Mouse (Mus musculus): Measurements from ENCODE around the gene Pabpc4. TPM values are rescaled to one million over a fixed set of nuclear protein-coding genes. Genes with fewer than 3 reads are reported as not detected.
"Not testable (repeated sequence)": the region's sequence is repeated elsewhere in the genome, so short reads cannot be mapped to it uniquely, and the experiment has no call there.

The Pabpc4 gene
- polyA plus RNA-seq, 1 experiment from 2014 or later: 47.1 TPM

GRCm38 (mm10) chr4:123271063-123271462 is 8.9 kb downstream of the Pabpc4 start:
- H3K9me3 ChIP-seq (ENCODE audit: control insufficient read depth, low read length): no peaks in the 10 kb centered on the region
- no peak overlapping the region for H3K4me3 ChIP-seq (ENCODE audit: low read depth, low read length)
- no peaks in the 10 kb centered on the region for H3K36me3 ChIP-seq (ENCODE audit: control insufficient read depth, insufficient read depth, low read length)
- no peak overlapping the region for H3K9ac ChIP-seq (ENCODE audit: low read depth, low read length)
- DNase-seq (ENCODE audit: low spot score) (no peak), ATAC-seq (ENCODE audit: low FRiP score) (no peak)
- 84% methylated on average over 3 of the region's 3 CpGs for WGBS
- H3K4me1 ChIP-seq (replicated peaks; ENCODE audit: control insufficient read depth, insufficient read depth, low read length): no peaks in the 10 kb centered on the region
- no peaks in the 10 kb centered on the region for H3K27me3 ChIP-seq (ENCODE audit: control insufficient read depth, insufficient read depth, low read length)
- no peak overlapping the region for H3K27ac ChIP-seq (ENCODE audit: low read depth, low read length)
- H3K4me2 ChIP-seq (replicated peaks; ENCODE audit: low read depth, low read length): no peak overlapping the region

DNA sequence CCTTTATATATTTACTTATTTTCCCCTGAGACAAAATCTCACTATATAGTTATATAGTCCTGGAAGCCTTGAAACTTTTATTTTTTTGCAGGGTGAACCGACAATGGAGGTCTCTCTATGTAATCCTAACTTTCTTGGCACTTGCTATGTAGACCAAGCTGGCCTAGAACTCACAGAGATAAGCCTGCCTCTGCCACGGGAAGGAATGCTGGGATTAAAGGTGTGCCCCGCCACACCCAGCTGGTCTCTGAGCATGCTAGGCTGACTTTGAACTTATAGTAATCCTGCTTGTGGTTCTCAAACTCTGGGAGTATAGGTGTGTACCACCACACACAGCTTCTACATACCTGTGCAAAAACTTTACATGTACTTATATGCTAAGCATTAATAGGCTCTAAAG is 18.0 kb downstream of the Pabpc4 start:
- 81% methylated on average over 3 of the region's 3 CpGs for WGBS

DNA sequence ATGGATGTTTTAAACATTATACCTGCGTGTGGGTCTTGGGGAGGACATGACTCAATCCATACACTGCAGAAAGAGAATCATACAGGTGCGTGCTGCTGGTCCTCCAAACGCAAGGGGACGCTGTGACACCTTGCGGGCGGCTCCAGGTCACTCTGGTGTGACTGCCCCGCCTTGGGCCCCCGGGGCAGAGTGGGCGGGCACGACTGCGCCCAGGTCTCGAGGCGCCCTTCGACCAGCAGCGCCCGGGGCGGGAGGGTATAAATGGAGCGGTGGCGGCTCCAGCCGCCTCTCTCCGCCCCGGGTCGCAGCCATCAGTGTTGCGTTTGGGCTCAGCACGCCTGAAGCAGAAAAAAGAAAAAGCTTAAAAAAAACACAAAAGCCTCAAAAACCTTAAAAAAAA is 20.3 kb downstream of the Pabpc4 start:
- Histone ChIP-seq H3K27ac (ENCODE audit: low read depth, low read length) (no peak overlapping the region), H3K4me3 (ENCODE audit: low read depth, low read length) (peak overlapping the region; percentile 50), H3K4me2 (replicated peaks; ENCODE audit: low read depth, low read length) (peak overlapping the region; percentile 78), H3K9me3 (ENCODE audit: control insufficient read depth, low read length) (no peaks in the 10 kb centered on the region), H3K9ac (ENCODE audit: low read depth, low read length) (peak overlapping the region; percentile 40; the same call in 1 of the 2 replicates), H3K27me3 (ENCODE audit: control insufficient read depth, insufficient read depth, low read length) (no peaks in the 10 kb centered on the region), H3K4me1 (replicated peaks; ENCODE audit: control insufficient read depth, insufficient read depth, low read length) (peaks cover 12% of the 10 kb centered on the region), H3K36me3 (ENCODE audit: control insufficient read depth, insufficient read depth, low read length) (no peaks in the 10 kb centered on the region)
- peak; percentile 94 for ATAC-seq (ENCODE audit: low FRiP score)
- under 1% methylated on average over 25 of the region's 25 CpGs for WGBS
- peak; percentile 92 for DNase-seq (ENCODE audit: low spot score)

More for the DNA sequence above, 18.0 kb downstream of the Pabpc4 start:
- Histone ChIP-seq H3K4me3 (ENCODE audit: low read depth, low read length) (no peak overlapping the region), H3K9me3 (ENCODE audit: control insufficient read depth, low read length) (no peaks in the 10 kb centered on the region), H3K36me3 (ENCODE audit: control insufficient read depth, insufficient read depth, low read length) (no peaks in the 10 kb centered on the region), H3K27ac (ENCODE audit: low read depth, low read length) (no peak overlapping the region), H3K4me1 (replicated peaks; ENCODE audit: control insufficient read depth, insufficient read depth, low read length) (peaks cover 10% of the 10 kb centered on the region), H3K27me3 (ENCODE audit: control insufficient read depth, insufficient read depth, low read length) (no peaks in the 10 kb centered on the region), H3K4me2 (replicated peaks; ENCODE audit: low read depth, low read length) (no peak overlapping the region), H3K9ac (ENCODE audit: low read depth, low read length) (no peak overlapping the region)
- ATAC-seq (ENCODE audit: low FRiP score): no peak
- DNase-seq (ENCODE audit: low spot score): no peak

GRCm38 (mm10) chr4:123282915-123283674 is 20.9 kb downstream of the Pabpc4 start:
- peak; percentile 36 for DNase-seq (ENCODE audit: low spot score)
- Histone ChIP-seq H3K4me2 (replicated peaks; ENCODE audit: low read depth, low read length) (peak overlapping the region; percentile 78), H3K4me3 (ENCODE audit: low read depth, low read length) (peak overlapping the region; percentile 50), H3K9ac (ENCODE audit: low read depth, low read length) (peak overlapping the region; percentile 40; the same call in 1 of the 2 replicates), H3K4me1 (replicated peaks; ENCODE audit: control insufficient read depth, insufficient read depth, low read length) (peaks cover 12% of the 10 kb centered on the region)
- not testable (repeated sequence) for H3K36me3 ChIP-seq (ENCODE audit: control insufficient read depth, insufficient read depth, low read length); H3K27me3 ChIP-seq (ENCODE audit: control insufficient read depth, insufficient read depth, low read length); H3K27ac ChIP-seq (ENCODE audit: low read depth, low read length); H3K9me3 ChIP-seq (ENCODE audit: control insufficient read depth, low read length)
- under 1% methylated on average over 44 of the region's 55 CpGs for WGBS
- peak; percentile 77 for ATAC-seq (ENCODE audit: low FRiP score)

DNA sequence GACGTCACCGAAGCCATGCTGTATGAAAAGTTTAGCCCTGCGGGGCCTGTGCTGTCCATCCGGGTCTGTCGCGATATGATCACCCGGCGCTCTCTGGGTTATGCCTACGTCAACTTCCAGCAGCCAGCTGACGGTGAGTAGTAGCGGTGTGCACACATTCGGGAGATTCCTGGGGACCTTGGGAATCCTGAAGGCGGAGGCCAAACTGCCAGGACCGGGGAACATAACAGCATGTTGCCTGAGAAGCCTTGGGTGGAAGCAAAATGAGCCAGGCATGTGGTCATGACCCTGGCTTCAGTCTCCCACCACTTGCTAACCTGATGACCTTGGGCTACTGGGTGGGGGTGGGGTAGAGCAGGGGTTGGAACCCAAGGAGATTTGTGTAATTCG is 21.5 kb downstream of the Pabpc4 start:
- H3K9ac ChIP-seq (ENCODE audit: low read depth, low read length): peak overlapping the region; percentile 35
- WGBS: 2% methylated on average over 10 of the region's 15 CpGs
- H3K9me3 ChIP-seq (ENCODE audit: control insufficient read depth, low read length); H3K27me3 ChIP-seq (ENCODE audit: control insufficient read depth, insufficient read depth, low read length); H3K27ac ChIP-seq (ENCODE audit: low read depth, low read length); H3K36me3 ChIP-seq (ENCODE audit: control insufficient read depth, insufficient read depth, low read length): not testable (repeated sequence)
- DNase-seq (ENCODE audit: low spot score): peak; percentile 38
- peaks cover 12% of the 10 kb centered on the region for H3K4me1 ChIP-seq (replicated peaks; ENCODE audit: control insufficient read depth, insufficient read depth, low read length)
- peak overlapping the region; percentile 50 for H3K4me3 ChIP-seq (ENCODE audit: low read depth, low read length)
- ATAC-seq (ENCODE audit: low FRiP score): peak; percentile 6; the same call in 1 of the 2 replicates
- peak overlapping the region; percentile 78 for H3K4me2 ChIP-seq (replicated peaks; ENCODE audit: low read depth, low read length)

- peak overlapping the region; percentile 19; the same call in 1 of the 2 replicates for H3K9ac ChIP-seq (ENCODE audit: low read depth, low read length)
- H3K9me3 ChIP-seq (ENCODE audit: control insufficient read depth, low read length): no peaks in the 10 kb centered on the region
- H3K4me2 ChIP-seq (replicated peaks; ENCODE audit: low read depth, low read length): peak overlapping the region; percentile 78
- no peaks in the 10 kb centered on the region for H3K27me3 ChIP-seq (ENCODE audit: control insufficient read depth, insufficient read depth, low read length)
- DNase-seq (ENCODE audit: low spot score): no peak
- H3K36me3 ChIP-seq (ENCODE audit: control insufficient read depth, insufficient read depth, low read length): peaks cover 5% of the 10 kb centered on the region; the same call in 1 of the 2 replicates
- H3K27ac ChIP-seq (ENCODE audit: low read depth, low read length): no peak overlapping the region
- peaks cover 12% of the 10 kb centered on the region for H3K4me1 ChIP-seq (replicated peaks; ENCODE audit: control insufficient read depth, insufficient read depth, low read length)
- no peak for ATAC-seq (ENCODE audit: low FRiP score)
- peak overlapping the region; percentile 50 for H3K4me3 ChIP-seq (ENCODE audit: low read depth, low read length)
- WGBS: 83% methylated on average over 6 of the region's 6 CpGs
Measured at GRCm38 (mm10) chr4:123284731-123285624, 22.8 kb downstream of the Pabpc4 start.

DNA sequence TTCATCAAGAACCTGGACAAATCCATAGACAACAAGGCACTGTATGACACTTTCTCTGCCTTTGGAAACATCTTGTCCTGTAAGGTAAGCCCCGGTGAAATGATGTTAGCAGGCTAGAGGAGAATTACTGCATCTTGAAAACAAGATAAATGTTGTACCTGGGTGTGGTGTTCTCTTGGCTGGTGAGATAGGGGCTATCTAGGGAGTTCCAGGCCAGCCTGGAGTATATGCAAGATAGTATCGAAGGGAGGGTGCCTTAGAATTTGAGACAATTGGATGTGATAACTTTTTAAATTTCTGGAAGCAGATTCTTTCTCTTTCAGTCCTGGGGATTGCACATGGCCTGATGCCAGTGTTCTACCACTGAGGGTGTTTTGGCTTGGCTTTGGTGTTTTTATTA is 24.6 kb downstream of the Pabpc4 start:
- DNase-seq (ENCODE audit: low spot score) (no peak), ATAC-seq (ENCODE audit: low FRiP score) (no peak)
- Histone ChIP-seq H3K4me1 (replicated peaks; ENCODE audit: control insufficient read depth, insufficient read depth, low read length) (peaks cover 12% of the 10 kb centered on the region), H3K36me3 (ENCODE audit: control insufficient read depth, insufficient read depth, low read length) (peaks cover 8% of the 10 kb centered on the region), H3K27ac (ENCODE audit: low read depth, low read length) (no peak overlapping the region), H3K27me3 (ENCODE audit: control insufficient read depth, insufficient read depth, low read length) (no peaks in the 10 kb centered on the region), H3K9ac (ENCODE audit: low read depth, low read length) (no peak overlapping the region), H3K9me3 (ENCODE audit: control insufficient read depth, low read length) (no peaks in the 10 kb centered on the region), H3K4me2 (replicated peaks; ENCODE audit: low read depth, low read length) (no peak overlapping the region), H3K4me3 (ENCODE audit: low read depth, low read length) (no peak overlapping the region)
- WGBS: 91% methylated on average over 2 of the region's 2 CpGs

- ATAC-seq (ENCODE audit: low FRiP score) (no peak), DNase-seq (ENCODE audit: low spot score) (no peak)
- H3K27ac ChIP-seq (ENCODE audit: low read depth, low read length): no peak overlapping the region
- H3K4me2 ChIP-seq (replicated peaks; ENCODE audit: low read depth, low read length): no peak overlapping the region
- peaks cover 10% of the 10 kb centered on the region for H3K4me1 ChIP-seq (replicated peaks; ENCODE audit: control insufficient read depth, insufficient read depth, low read length)
- no peaks in the 10 kb centered on the region for H3K9me3 ChIP-seq (ENCODE audit: control insufficient read depth, low read length)
- no peak overlapping the region for H3K4me3 ChIP-seq (ENCODE audit: low read depth, low read length)
- H3K36me3 ChIP-seq (ENCODE audit: control insufficient read depth, insufficient read depth, low read length): peaks cover 16% of the 10 kb centered on the region
- no peak overlapping the region for H3K9ac ChIP-seq (ENCODE audit: low read depth, low read length)
- H3K27me3 ChIP-seq (ENCODE audit: control insufficient read depth, insufficient read depth, low read length): no peaks in the 10 kb centered on the region
- WGBS: 90% methylated on average over 12 of the region's 12 CpGs
Measured at GRCm38 (mm10) chr4:123289038-123289437, 26.9 kb downstream of the Pabpc4 start.
